Mouse (Mus musculus) MEL-GATA-1-ER (cell line): ENCODE measurements around the gene Ncf4.

Experiments
- DNase-seq: peaks from one replicate; pipeline ENCODE4 v3.0.0-alpha.2; 2012; ENCODE audit warnings: low read depth; ENCODE audit errors: extremely low read depth

Gene Ncf4

GRCm38 (mm10) chr15:78310971-78311370 lies 66.4 kb downstream of the Ncf4 start:
- no peak for DNase-seq
